Mouse (Mus musculus) CD4-positive, CD25-positive, alpha-beta regulatory T cell, adult 4 months (primary cell): ENCODE data around the gene Crp. TPM values are rescaled to one million over a fixed set of nuclear protein-coding genes. Genes with fewer than 3 reads are reported as not detected.

Experiments used
- ATAC-seq: one replicate; pipeline ENCODE4 v1.8.0; 2017
- polyA plus RNA-seq, 2 experiments: library from polyadenylated mRNA; unstranded; fragments of 100-300 nt; shearing (Covaris generic); gene quantifications; one replicate each; pipeline ENCODE4 v1.2.1; 2017

Gene Crp
- not detected for polyA plus RNA-seq

- no peak for ATAC-seq
These were observed at the start of gene Crp for GRCm38 (mm10) chr1:172697844-172698243. Crp (plus strand) TSS chr1:172698055.

- no peak for ATAC-seq
These were observed 48.5 kb upstream of the Crp start for GRCm38 (mm10) chr1:172649396-172649795.

GRCm38 (mm10) chr1:172650519-172651287 is 47.2 kb upstream of the Crp start:
- ATAC-seq: no peak

- no peak for ATAC-seq
These were observed 46.4 kb upstream of the Crp start for GRCm38 (mm10) chr1:172651288-172651987.

GRCm38 (mm10) chr1:172652040-172652662 is 45.7 kb upstream of the Crp start:
- no peak for ATAC-seq

GRCm38 (mm10) chr1:172653900-172654299 is 44.0 kb upstream of the Crp start:
- ATAC-seq: no peak

GRCm38 (mm10) chr1:172657266-172657665 is 40.6 kb upstream of the Crp start:
- no peak for ATAC-seq

- ATAC-seq: no peak
These were observed 38.2 kb upstream of the Crp start for GRCm38 (mm10) chr1:172659688-172660087.

GRCm38 (mm10) chr1:172665457-172665856 is 32.4 kb upstream of the Crp start:
- ATAC-seq: no peak

GRCm38 (mm10) chr1:172667597-172667996 is 30.3 kb upstream of the Crp start:
- no peak for ATAC-seq

- ATAC-seq: no peak
These were observed 27.1 kb upstream of the Crp start for GRCm38 (mm10) chr1:172670716-172671115.

GRCm38 (mm10) chr1:172680742-172681141 is 17.1 kb upstream of the Crp start:
- ATAC-seq: no peak

- no peak for ATAC-seq
These were observed 14.3 kb upstream of the Crp start for GRCm38 (mm10) chr1:172683551-172683950.

- ATAC-seq: no peak
These were observed 13.9 kb upstream of the Crp start for GRCm38 (mm10) chr1:172683957-172684356.

GRCm38 (mm10) chr1:172685178-172685577 is 12.7 kb upstream of the Crp start:
- ATAC-seq: no peak

- ATAC-seq: no peak
These were observed 433 bp upstream of the Crp start for GRCm38 (mm10) chr1:172697422-172697821.

- no peak for ATAC-seq
These were observed 3.0 kb downstream of the Crp start for GRCm38 (mm10) chr1:172700814-172701213.

GRCm38 (mm10) chr1:172701381-172701780 is 3.5 kb downstream of the Crp start:
- no peak for ATAC-seq

- ATAC-seq: no peak
These were observed 4.0 kb downstream of the Crp start for GRCm38 (mm10) chr1:172701901-172702300.

- no peak for ATAC-seq
These were observed 6.9 kb downstream of the Crp start for GRCm38 (mm10) chr1:172704769-172705168.

GRCm38 (mm10) chr1:172706243-172706642 is 8.4 kb downstream of the Crp start:
- no peak for ATAC-seq

- ATAC-seq: no peak
These were observed 12.0 kb downstream of the Crp start for GRCm38 (mm10) chr1:172709788-172710350.

GRCm38 (mm10) chr1:172711396-172711795 is 13.5 kb downstream of the Crp start:
- no peak for ATAC-seq
